Mouse (Mus musculus): Measurements from ENCODE around the gene Cpne7.

GRCm38 (mm10) chr8:123126193-123126816 lies 9.1 kb downstream of the Cpne7 start:
- TF ChIP-seq CTCF (IDR thresholded peaks at IDR 0.05; ENCODE audit: control insufficient read depth, insufficient read depth, low read length) (no peak), POLR2A (IDR thresholded peaks at IDR 0.05; ENCODE audit: borderline replicate concordance, control insufficient read depth, low read depth, low read length) (no peak)
